Mouse (Mus musculus): ENCODE data around the gene Tcp10c. TPM values are rescaled to one million over a fixed set of nuclear protein-coding genes. Genes with fewer than 3 reads are reported as not detected.

Gene Tcp10c
- polyA plus RNA-seq (2015; fragmentation: Nextera tagmentation; extraction: Ambion mirVana) = not detected in 2 replicates

DNA sequence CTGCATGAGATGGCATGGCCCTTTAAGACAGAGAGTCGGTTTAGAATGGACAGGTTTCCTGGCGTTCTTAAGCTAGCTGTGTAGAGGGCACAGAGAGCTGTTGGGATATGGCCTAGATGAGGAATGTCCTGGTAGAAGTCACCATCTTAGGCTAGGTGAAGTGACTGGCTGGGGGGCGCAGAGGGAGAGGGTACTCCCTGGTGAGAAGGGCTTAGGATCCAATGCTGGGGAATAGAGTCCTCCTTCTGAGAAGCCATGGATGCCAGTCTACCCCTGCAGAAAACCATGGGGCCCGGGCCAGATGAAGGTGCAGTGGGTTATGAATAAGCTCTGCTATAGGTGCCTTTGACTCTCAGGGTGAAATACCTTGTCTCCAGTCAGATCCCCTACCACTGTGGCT lies at the start of gene Tcp10c:
Tcp10c (plus strand) TSS at position 52 of the 400 bp plus-strand sequence.

Other genes starting within 250 kb of the Tcp10c start
- 0.07 TPM in 1 of 2 replicates, not detected in the other for gene Unc93a, start 222.8 kb upstream of the Tcp10c start, polyA plus RNA-seq (2015; fragmentation: Nextera tagmentation; extraction: Ambion mirVana)
- not detected in 2 replicates for gene Smok2a, start 133.4 kb upstream of the Tcp10c start, polyA plus RNA-seq (2015; fragmentation: Nextera tagmentation; extraction: Ambion mirVana)
- gene Smok2b, start 124.3 kb upstream of the Tcp10c start, polyA plus RNA-seq (2015; fragmentation: Nextera tagmentation; extraction: Ambion mirVana) = not detected in 2 replicates